Mouse (Mus musculus): ENCODE data around the gene Zfp36.

DNA sequence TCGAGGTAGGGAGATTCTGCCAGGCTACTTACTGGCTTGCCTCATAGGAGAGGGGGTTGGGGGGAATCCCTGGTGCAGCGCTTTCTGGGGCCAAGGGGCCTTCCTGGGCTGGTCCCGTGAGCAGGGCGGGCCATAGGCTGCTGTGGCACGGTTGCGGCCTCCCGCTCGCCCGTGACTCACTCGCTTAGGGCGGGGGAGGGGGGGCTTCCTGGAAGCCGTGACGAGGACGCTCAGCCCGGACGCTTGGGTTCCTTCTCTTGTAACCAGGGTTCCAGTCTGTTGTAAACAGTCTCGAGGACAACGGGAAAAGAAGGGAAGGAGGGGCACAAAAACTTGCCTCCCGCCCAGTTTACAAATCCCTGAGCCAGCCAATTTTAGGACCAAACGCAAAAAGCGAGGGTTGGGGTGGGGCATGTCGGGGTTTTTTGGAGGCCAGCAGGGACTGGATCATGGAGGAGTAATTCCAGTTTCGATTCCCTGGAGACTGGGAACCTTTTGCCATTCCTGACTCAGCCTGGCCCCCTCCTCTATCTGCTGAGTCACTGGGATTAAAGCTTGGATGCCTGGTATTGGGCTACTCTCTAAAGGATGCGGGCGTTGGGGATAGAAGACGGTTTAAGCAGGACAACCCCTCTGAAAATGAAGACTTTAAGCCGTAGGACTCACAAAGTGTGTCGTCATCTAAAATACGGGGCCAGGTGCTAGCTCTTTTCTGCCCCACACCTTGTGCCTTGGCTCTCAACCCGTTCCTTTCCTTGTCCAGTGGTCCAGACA is 1.2 kb upstream of the Zfp36 start:
- TF ChIP-seq CTCF (IDR thresholded peaks at IDR 0.05; ENCODE audit: low read depth) (no peak), EP300 (IDR thresholded peaks at IDR 0.05; ENCODE audit: low read depth) (no peak)
